Mouse (Mus musculus): ENCODE data around the gene Tenm4.
A peak's percentile ranks its signal among the peaks of the same experiment; 100 is the strongest.

Gene Tenm4

GRCm38 (mm10) chr7:96755459-96756094, 584.5 kb downstream of the Tenm4 start:
- DNase-seq: no peak

- DNase-seq: no peak
Measured at GRCm38 (mm10) chr7:96756104-96756742, 585.2 kb downstream of the Tenm4 start.

GRCm38 (mm10) chr7:96757067-96757466, 586.0 kb downstream of the Tenm4 start:
- no peak for DNase-seq

GRCm38 (mm10) chr7:96760208-96760607, 589.2 kb downstream of the Tenm4 start:
- no peak for DNase-seq

- no peak for DNase-seq
Measured at GRCm38 (mm10) chr7:96761151-96761550, 590.1 kb downstream of the Tenm4 start.

- no peak for DNase-seq
Measured at GRCm38 (mm10) chr7:96765321-96765960, 594.4 kb downstream of the Tenm4 start.

- DNase-seq: no peak
Measured at GRCm38 (mm10) chr7:96767090-96767489, 596.0 kb downstream of the Tenm4 start.

GRCm38 (mm10) chr7:96768718-96769117, 597.7 kb downstream of the Tenm4 start:
- DNase-seq: no peak

GRCm38 (mm10) chr7:96769784-96770183, 598.7 kb downstream of the Tenm4 start:
- DNase-seq: no peak

GRCm38 (mm10) chr7:96772966-96773365, 601.9 kb downstream of the Tenm4 start:
- no peak for DNase-seq

- DNase-seq: peak; percentile 46
Measured at GRCm38 (mm10) chr7:96773585-96774225, 602.7 kb downstream of the Tenm4 start.

GRCm38 (mm10) chr7:96775080-96775486, 604.0 kb downstream of the Tenm4 start:
- no peak for DNase-seq

GRCm38 (mm10) chr7:96777938-96778600, 607.0 kb downstream of the Tenm4 start:
- no peak for DNase-seq

GRCm38 (mm10) chr7:96778601-96778969, 607.5 kb downstream of the Tenm4 start:
- no peak for DNase-seq

- DNase-seq: no peak
Measured at GRCm38 (mm10) chr7:96780556-96780955, 609.5 kb downstream of the Tenm4 start.

GRCm38 (mm10) chr7:96781068-96781467, 610.0 kb downstream of the Tenm4 start:
- no peak for DNase-seq

- DNase-seq: no peak
Measured at GRCm38 (mm10) chr7:96782686-96783085, 611.6 kb downstream of the Tenm4 start.

GRCm38 (mm10) chr7:96785808-96786207, 614.8 kb downstream of the Tenm4 start:
- no peak for DNase-seq

GRCm38 (mm10) chr7:96786262-96787044, 615.4 kb downstream of the Tenm4 start:
- no peak for DNase-seq

GRCm38 (mm10) chr7:96788135-96788534, 617.1 kb downstream of the Tenm4 start:
- no peak for DNase-seq

GRCm38 (mm10) chr7:96790326-96790725, 619.3 kb downstream of the Tenm4 start:
- DNase-seq: peak; percentile 47

Data from right cerebral cortex, adult 18-20 months (tissue).